Mouse (Mus musculus) skeletal muscle tissue, postnatal 0 days (tissue): ENCODE results near the gene Cd55. TPM values are rescaled to one million over a fixed set of nuclear protein-coding genes. Genes with fewer than 3 reads are reported as not detected.

ENCODE experiments used
- polyA plus RNA-seq: library from polyadenylated mRNA; unstranded; fragments of >200 nt; fragmentation: Nextera tagmentation; extraction: Ambion mirVana; gene quantifications from 2 replicates; pipeline ENCODE4 v1.2.1, GENCODE M21; 2015

The Cd55 gene
- polyA plus RNA-seq: 13.4 and 17.9 TPM in 2 replicates

DNA sequence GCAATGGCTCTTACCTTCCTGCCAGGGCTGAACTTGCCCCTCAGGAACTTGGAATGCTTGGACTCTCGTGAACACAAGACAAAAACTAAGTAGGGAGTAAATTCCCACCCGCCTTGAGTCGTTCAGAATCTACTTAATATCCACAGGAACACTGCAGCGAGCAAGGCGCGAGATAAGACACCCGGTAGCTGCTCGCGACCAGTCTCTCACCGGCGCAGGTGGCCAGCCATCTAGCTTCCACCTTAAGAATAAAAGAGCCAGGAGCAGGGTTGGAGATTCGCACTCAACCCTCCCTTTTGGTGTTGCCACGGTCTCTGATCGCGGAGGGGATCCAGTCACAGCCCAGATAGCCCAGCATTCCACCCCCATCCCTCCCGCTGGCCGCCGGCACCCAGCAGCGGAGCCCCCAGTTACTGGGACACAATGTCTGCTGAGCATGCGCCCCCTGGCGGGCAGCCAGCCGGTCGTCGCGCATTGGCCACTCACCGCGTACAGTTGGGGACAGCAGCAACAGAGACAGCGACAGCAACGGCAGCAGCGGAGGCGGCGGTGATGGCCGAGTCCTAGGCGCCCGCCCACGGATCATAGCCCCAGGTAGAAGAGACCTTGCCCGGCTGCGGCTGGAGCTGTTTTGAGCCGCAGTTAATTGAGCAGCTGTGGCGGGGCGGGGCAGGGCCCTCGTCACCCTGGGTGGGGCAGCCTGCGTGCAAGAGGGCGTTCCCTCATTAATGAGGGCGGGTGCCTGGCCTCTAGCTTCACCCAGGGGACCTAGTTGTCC, at the start of gene Cd55:
TSS of gene Cd55 (minus strand) at position 661 of the 778 bp plus-strand sequence.

DNA sequence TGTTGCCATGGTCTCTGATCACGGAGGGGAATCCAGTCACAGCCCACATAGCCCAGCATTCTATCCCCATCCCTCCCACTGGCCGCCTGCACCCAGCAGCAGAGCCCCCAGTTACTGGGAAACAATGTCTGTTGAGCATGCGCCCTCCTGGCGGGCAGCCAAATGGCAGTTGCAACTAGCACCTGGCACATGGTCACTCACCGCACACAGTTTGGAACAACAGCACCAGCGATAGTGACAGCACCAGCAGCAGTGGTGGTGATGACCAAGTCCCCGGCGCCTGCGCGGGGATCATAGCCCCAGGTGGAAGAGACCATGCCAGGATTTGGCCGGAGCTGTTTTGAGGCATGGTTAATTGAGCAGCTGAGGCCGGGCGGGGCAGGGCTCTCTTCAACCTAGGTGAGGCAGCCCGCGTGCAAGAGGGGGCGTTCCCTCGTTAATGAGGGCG, 39.9 kb downstream of the Cd55 start, which contains the start of gene Cd55b:
TSS of gene Cd55b (minus strand) at position 346 of the 448 bp plus-strand sequence.

Other genes with a start within 250 kb of the Cd55 start
- gene Cd55b, start 39.7 kb downstream of the Cd55 start, polyA plus RNA-seq: not detected in 2 replicates
- not detected in 2 replicates for gene Zp3r, start 166.9 kb upstream of the Cd55 start, polyA plus RNA-seq
- not detected in 2 replicates for gene C4bp, start 198.9 kb upstream of the Cd55 start, polyA plus RNA-seq